Mouse (Mus musculus) megakaryocyte, embryonic 14.5 days (primary cell): ENCODE results near the gene Gfod1.

ENCODE experiments used
- FLI1 ChIP-seq: IDR thresholded peaks from 2 replicates; pipeline ENCODE4 v1.6.1; 2012; ENCODE audit warnings: low read length, inconsistent platforms, mixed read lengths
- GATA1 ChIP-seq: IDR thresholded peaks from 3 replicates; pipeline ENCODE4 v1.6.1; 2012; ENCODE audit warnings: mixed read lengths, low read length, inconsistent platforms, borderline replicate concordance

- TF ChIP-seq FLI1 (no peak), GATA1 (no peak)
Observed at GRCm38 (mm10) chr13:43265116-43265515, 38.9 kb downstream of the Gfod1 start.
